Mouse (Mus musculus) midbrain, embryonic 11.5 days (tissue): Measurements from ENCODE around the gene Mcm8. TPM values are rescaled to one million over a fixed set of nuclear protein-coding genes. Genes with fewer than 3 reads are reported as not detected.

Experiments used
- ATAC-seq: fragments of 200-750 bp; cut with Nextera tagmentation; 2 replicates; pipeline ENCODE4 v1.8.0; 2017; ENCODE audit warnings: moderate TSS enrichment, moderate library complexity; ENCODE audit not compliant: low FRiP score
- DNase-seq: peaks from one replicate; pipeline ENCODE4 v3.0.0; 2015; ENCODE audit warnings: low spot score; ENCODE audit errors: missing footprints
- H3K27ac ChIP-seq: fragments of 300-500 bp; sonication (generic); 2 replicates; pipeline ENCODE4 v1.5.1; 2014; ENCODE audit warnings: low read depth, low read length
- H3K27me3 ChIP-seq: fragments of 300-500 bp; sonication (generic); 2 replicates; pipeline ENCODE4 v1.6.1; 2014; ENCODE audit warnings: mild to moderate bottlenecking, low read length, moderate library complexity, mixed read lengths; ENCODE audit not compliant: control insufficient read depth, insufficient read depth
- H3K36me3 ChIP-seq: fragments of 300-500 bp; sonication (generic); 2 replicates; pipeline ENCODE4 v1.6.1; 2014; ENCODE audit warnings: mild to moderate bottlenecking, low read length, moderate library complexity, mixed read lengths; ENCODE audit not compliant: control insufficient read depth, insufficient read depth
- H3K4me1 ChIP-seq: fragments of 300-500 bp; sonication (generic); 2 replicates; pipeline ENCODE4 v1.6.1; 2014; ENCODE audit warnings: low read length; ENCODE audit not compliant: control insufficient read depth, insufficient read depth
- H3K4me2 ChIP-seq: fragments of 300-500 bp; sonication (generic); 2 replicates; pipeline ENCODE4 v1.6.1; 2014; ENCODE audit warnings: mild to moderate bottlenecking, moderate library complexity
- H3K4me3 ChIP-seq: fragments of 300-500 bp; sonication (generic); 2 replicates; pipeline ENCODE4 v1.5.1; 2014; ENCODE audit warnings: low read depth, low read length
- H3K9ac ChIP-seq: fragments of 300-500 bp; sonication (generic); 2 replicates; pipeline ENCODE4 v1.6.1; 2014; ENCODE audit warnings: low read length
- H3K9me3 ChIP-seq: fragments of 300-500 bp; sonication (generic); 2 replicates; pipeline ENCODE4 v1.6.1; 2016; ENCODE audit warnings: low read length; ENCODE audit not compliant: control insufficient read depth
- WGBS: fragments of 180-500 bp; shearing (Covaris S2); extraction: QIAGEN DNeasy Blood & Tissue Kit; methylation state at CpG from one replicate; pipeline ENCODE4 v1.1.7; 2014; 5-methylcytosine and 5-hydroxymethylcytosine counted together
- polyA plus RNA-seq: library from polyadenylated mRNA; unstranded; fragments of >200 nt; fragmentation: Nextera tagmentation; extraction: Ambion mirVana; gene quantifications from 2 replicates; pipeline ENCODE4 v1.2.1, GENCODE M21; 2014

Gene Mcm8
- 23.1 and 23.7 TPM in 2 replicates for polyA plus RNA-seq

- Histone ChIP-seq H3K4me2 (peak within 1 kb of the TSS; percentile 85), H3K4me3 (peak within 1 kb of the TSS; percentile 81), H3K9me3 (no peaks in the 10 kb centered on the region), H3K27me3 (no peaks in the 10 kb centered on the region), H3K27ac (peak within 1 kb of the TSS; percentile 63), H3K4me1 (peaks cover 7% of the 10 kb centered on the region), H3K9ac (peak within 1 kb of the TSS; percentile 73), H3K36me3 (no peaks in the 10 kb centered on the region; the same call in 1 of the 2 replicates)
- ATAC-seq (peak; percentile 100), DNase-seq (peak; percentile 98)
- WGBS = under 1% methylated on average over 59 of the region's 59 CpGs
Observed at GRCm38 (mm10) chr2:132815608-132816314, at the start of gene Mcm8, which contains the start of gene Trmt6. Mcm8 (plus strand) TSS chr2:132816141. Trmt6 (minus strand) TSS chr2:132816055.

GRCm38 (mm10) chr2:132770822-132771221 lies 45.1 kb upstream of the Mcm8 start:
- DNase-seq = no peak
- Histone ChIP-seq H3K36me3 (no peaks in the 10 kb centered on the region), H3K4me3 (no peak overlapping the region), H3K27me3 (no peaks in the 10 kb centered on the region), H3K9me3 (no peaks in the 10 kb centered on the region), H3K4me1 (no peaks in the 10 kb centered on the region), H3K9ac (no peak overlapping the region), H3K27ac (no peak overlapping the region), H3K4me2 (no peak overlapping the region)
- WGBS = 70% methylated on average over 1 of the region's 1 CpGs
- ATAC-seq = no peak

GRCm38 (mm10) chr2:132780978-132781377 lies 35.0 kb upstream of the Mcm8 start, which contains the start of gene Chgb:
Chgb (plus strand) TSS chr2:132781278.
- Histone ChIP-seq H3K4me2 (peak within 1 kb of the TSS; percentile 65), H3K4me3 (peak within 1 kb of the TSS; percentile 38), H3K9ac (peak within 1 kb of the TSS; percentile 41), H3K36me3 (no peaks in the 10 kb centered on the region), H3K4me1 (peaks cover 6% of the 10 kb centered on the region; the same call in 1 of the 2 replicates), H3K9me3 (no peaks in the 10 kb centered on the region), H3K27me3 (no peaks in the 10 kb centered on the region), H3K27ac (peak within 1 kb of the TSS; percentile 56)
- WGBS = 9% methylated on average over 4 of the region's 4 CpGs
- DNase-seq = no peak
- no peak for ATAC-seq

- peak overlapping the region; percentile 38 for H3K4me3 ChIP-seq
- H3K4me2 ChIP-seq = peak overlapping the region; percentile 65
- DNase-seq (peak; percentile 99), ATAC-seq (peak; percentile 99)
- H3K9me3 ChIP-seq = no peaks in the 10 kb centered on the region
- under 1% methylated on average over 40 of the region's 41 CpGs for WGBS
- H3K36me3 ChIP-seq = no peaks in the 10 kb centered on the region
- no peaks in the 10 kb centered on the region for H3K27me3 ChIP-seq
- peak overlapping the region; percentile 56 for H3K27ac ChIP-seq
- peaks cover 6% of the 10 kb centered on the region; the same call in 1 of the 2 replicates for H3K4me1 ChIP-seq
- H3K9ac ChIP-seq = peak overlapping the region; percentile 41
Observed at GRCm38 (mm10) chr2:132781439-132782068, 34.4 kb upstream of the Mcm8 start.

- H3K4me3 ChIP-seq = no peak overlapping the region
- H3K36me3 ChIP-seq = no peaks in the 10 kb centered on the region
- no peak overlapping the region for H3K9ac ChIP-seq
- H3K27ac ChIP-seq = no peak overlapping the region
- no peak for DNase-seq
- H3K27me3 ChIP-seq = no peaks in the 10 kb centered on the region
- no peaks in the 10 kb centered on the region for H3K9me3 ChIP-seq
- WGBS = 82% methylated on average over 6 of the region's 6 CpGs
- ATAC-seq = no peak
- H3K4me1 ChIP-seq = peaks cover 2% of the 10 kb centered on the region; the same call in 1 of the 2 replicates
- no peak overlapping the region for H3K4me2 ChIP-seq
Observed at GRCm38 (mm10) chr2:132784039-132784438, 31.9 kb upstream of the Mcm8 start.

- H3K36me3 ChIP-seq = no peaks in the 10 kb centered on the region
- WGBS = 90% methylated on average over 19 of the region's 19 CpGs
- H3K4me3 ChIP-seq = no peak overlapping the region
- no peaks in the 10 kb centered on the region for H3K27me3 ChIP-seq
- no peaks in the 10 kb centered on the region for H3K4me1 ChIP-seq
- H3K9ac ChIP-seq = no peak overlapping the region
- DNase-seq (no peak), ATAC-seq (no peak)
- no peak overlapping the region for H3K4me2 ChIP-seq
- no peaks in the 10 kb centered on the region for H3K9me3 ChIP-seq
- H3K27ac ChIP-seq = no peak overlapping the region
Observed at GRCm38 (mm10) chr2:132793441-132794203, 22.3 kb upstream of the Mcm8 start.

GRCm38 (mm10) chr2:132794204-132794586 lies 21.7 kb upstream of the Mcm8 start:
- Histone ChIP-seq H3K27ac (no peak overlapping the region), H3K9me3 (no peaks in the 10 kb centered on the region), H3K36me3 (no peaks in the 10 kb centered on the region), H3K4me2 (no peak overlapping the region), H3K27me3 (no peaks in the 10 kb centered on the region), H3K4me1 (no peaks in the 10 kb centered on the region), H3K9ac (no peak overlapping the region), H3K4me3 (no peak overlapping the region)
- no peak for DNase-seq
- WGBS = 82% methylated on average over 7 of the region's 7 CpGs
- no peak for ATAC-seq

- DNase-seq = no peak
- Histone ChIP-seq H3K36me3 (peaks cover 15% of the 10 kb centered on the region), H3K9me3 (no peaks in the 10 kb centered on the region), H3K4me3 (no peak overlapping the region), H3K9ac (no peak overlapping the region), H3K4me2 (no peak overlapping the region), H3K27ac (no peak overlapping the region), H3K4me1 (no peaks in the 10 kb centered on the region), H3K27me3 (no peaks in the 10 kb centered on the region)
- no peak for ATAC-seq
- WGBS = 92% methylated on average over 2 of the region's 2 CpGs
Observed at GRCm38 (mm10) chr2:132802976-132803375, 13.0 kb upstream of the Mcm8 start.
